Mouse (Mus musculus): ENCODE results near the gene Fam19a5.

Fam19a5 gene

GRCm38 (mm10) chr15:87773955-87774354 is 229.9 kb downstream of the Fam19a5 start:
- DNase-seq: no peak

DNA sequence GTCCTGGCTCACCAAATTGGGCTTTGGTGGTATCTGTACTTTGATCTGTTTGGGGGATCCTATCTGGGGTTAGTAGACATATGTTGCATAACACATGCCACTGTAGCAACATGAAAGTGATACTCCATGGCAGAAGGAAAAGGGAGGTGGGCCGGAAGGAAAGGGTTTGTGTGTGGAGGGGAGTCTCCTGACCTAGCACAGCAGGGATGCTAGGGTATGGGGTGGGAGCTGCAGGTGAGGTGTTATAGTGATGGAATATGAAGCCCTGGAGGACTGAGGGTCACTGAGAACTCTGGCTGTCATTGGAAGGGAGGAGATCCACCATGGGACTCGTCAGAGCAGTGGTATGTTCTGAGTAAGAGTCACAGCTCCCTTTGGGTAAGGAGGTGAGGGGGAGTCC is 239.2 kb downstream of the Fam19a5 start:
- no peak for DNase-seq

- no peak for DNase-seq
Measured at GRCm38 (mm10) chr15:87789671-87790070, 245.6 kb downstream of the Fam19a5 start.

GRCm38 (mm10) chr15:87793661-87794060 is 249.6 kb downstream of the Fam19a5 start:
- DNase-seq: no peak

DNA sequence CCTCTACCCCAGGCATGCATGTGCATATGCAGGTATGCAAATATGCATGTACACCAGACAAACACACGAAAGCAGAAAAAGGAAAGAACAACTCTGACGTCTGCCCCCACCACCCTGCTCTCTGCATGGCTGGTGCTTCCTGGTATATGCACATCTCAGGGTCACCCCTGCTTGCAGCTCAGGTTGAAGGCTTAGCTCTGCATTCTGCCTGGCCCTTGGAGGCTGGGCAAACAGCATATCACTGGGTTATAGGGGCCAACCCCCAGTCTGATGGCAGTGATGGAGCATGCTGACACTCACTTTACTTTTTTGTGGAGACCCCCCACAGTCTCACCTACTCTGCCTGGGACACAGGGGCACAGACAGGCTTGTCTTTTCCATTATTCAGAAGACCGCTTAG is 252.5 kb downstream of the Fam19a5 start:
- DNase-seq: no peak

All from cerebellum, adult 11 months (tissue).